ENCODE assay signal across 10 mouse cellular contexts in the genomic region with DNA sequence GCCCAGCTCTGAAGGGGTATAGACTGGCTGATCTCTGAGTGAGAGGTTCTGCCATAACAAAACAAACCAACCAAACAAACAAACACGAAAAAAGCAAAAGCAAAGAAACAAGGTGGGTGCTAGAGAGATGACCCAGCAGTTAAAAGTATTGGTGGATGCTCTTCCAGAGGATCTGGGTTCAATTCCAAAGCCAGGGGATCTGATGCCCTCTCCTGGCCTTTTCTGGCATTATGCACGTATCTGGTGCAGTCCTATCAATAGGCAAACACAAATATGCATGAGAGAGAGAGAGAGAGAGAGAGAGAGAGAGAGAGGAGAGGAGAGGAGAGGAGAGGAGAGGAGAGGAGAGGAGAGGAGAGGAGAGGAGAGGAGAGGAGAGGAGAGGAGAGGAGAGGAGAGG. TPM values are rescaled to one million over a fixed set of nuclear protein-coding genes. Genes with fewer than 3 reads are reported as not detected.
DNase-seq lines count a peak whose midpoint lies in the region; ATAC-seq and TF ChIP-seq lines count a peak whose summit lies in the region.
"Not testable (repeated sequence)": the region's sequence is repeated elsewhere in the genome, so short reads cannot be mapped to it uniquely, and the experiment has no call there.
"Had no signal": no experiment of that assay in that cellular context is flagged by ENCODE, and none has a peak within 500 bp of the region (broad histone marks: within the 10 kb centered on the region; RNA-seq: fewer than 3 reads in every experiment).

No protein-coding gene starts in this region.

- H3K36me3 ChIP-seq in MEL (ENCODE audit: control insufficient read depth in 1 of 2, insufficient read depth in 2 of 2, low read length in 2 of 2); lung, embryonic 14.5 days (ENCODE audit: insufficient read depth): not testable (repeated sequence)

- not testable (repeated sequence) for H3K4me2 ChIP-seq in lung, embryonic 14.5 days

- not testable (repeated sequence) for H3K27ac ChIP-seq in MEL (ENCODE audit: control insufficient read depth, low read depth, low read length); lung, embryonic 14.5 days (ENCODE audit: low read depth)

- H3K79me2 ChIP-seq in MEL (ENCODE audit: control insufficient read depth, insufficient read depth, low read length, poor library complexity), result not testable (repeated sequence)

- ATAC-seq in lung, embryonic 14.5 days (ENCODE audit: insufficient read depth), result not testable (repeated sequence)

- 31% methylated on average over 2 of the region's 2 CpGs for WGBS in lung, embryonic 14.5 days

- H3K9ac ChIP-seq in MEL (ENCODE audit: control insufficient read depth, low read depth, low read length, poor library complexity, severe bottlenecking); lung, embryonic 14.5 days: not testable (repeated sequence)

- H3K9me3 ChIP-seq in MEL (replicated peaks; ENCODE audit: insufficient read depth, low read length); lung, embryonic 14.5 days (ENCODE audit: low read depth, low read length): not testable (repeated sequence)

- TF ChIP-seq CTCF in MEL (IDR thresholded peaks at IDR 0.05 in 2 of 3, conservative IDR thresholded peaks at IDR 0.05 in 1 of 3; ENCODE audit: control insufficient read depth in 1 of 3, insufficient read depth in 1 of 3, low read depth in 2 of 3, low read length in 3 of 3, poor library complexity in 1 of 3, severe bottlenecking in 1 of 3), result peak; percentile 7 to 63 (median 39); a peak in 4 of 6 replicates
- TF ChIP-seq CTCF in lung, embryonic 14.5 days (IDR thresholded peaks at IDR 0.05; ENCODE audit: low read depth), result peak; percentile 27; the same call in 1 of the 2 replicates

- H3K27me3 ChIP-seq in MEL (ENCODE audit: control insufficient read depth in 1 of 2, insufficient read depth in 2 of 2, low read length in 2 of 2); lung, embryonic 14.5 days (ENCODE audit: insufficient read depth, low read length): not testable (repeated sequence)

- peak; percentile 54 to 62 for DNase-seq in B cell, adult 2 months
- peak; percentile 39 for DNase-seq in MEL (ENCODE audit: low read depth, low spot score)
- peak; percentile 35 for DNase-seq in adrenal gland, postnatal 14 days
- DNase-seq in embryo, embryonic 11 days, result peak; percentile 32
- peak; percentile 13 for DNase-seq in kidney, adult 9 months
- DNase-seq in lung, embryonic 14.5 days, result peak; percentile 32
- DNase-seq in retina, embryonic 14.5 days (ENCODE audit: low spot score), result peak; percentile 6
- peak; percentile 74 for DNase-seq in thymus, postnatal 25 days

- H3K4me3 ChIP-seq in MEL (ENCODE audit: control insufficient read depth in 1 of 2, insufficient read depth in 1 of 2, low read depth in 2 of 2, low read length in 2 of 2); lung, embryonic 14.5 days (ENCODE audit: low read depth, low read length): not testable (repeated sequence)

- TF ChIP-seq POLR2A in MEL (IDR thresholded peaks at IDR 0.05; ENCODE audit: control insufficient read depth in 1 of 2, insufficient read depth in 1 of 2, low read depth in 1 of 2, low read length in 2 of 2, poor library complexity in 1 of 2), result not testable (repeated sequence)

- not testable (repeated sequence) for TF ChIP-seq EP300 in MEL (IDR thresholded peaks at IDR 0.05; ENCODE audit: low read depth in 1 of 2, low read length in 2 of 2)

- TF ChIP-seq RAD21 in MEL (IDR thresholded peaks at IDR 0.05; ENCODE audit: low read depth, low read length), result peak; percentile 69

- not testable (repeated sequence) for H3K4me1 ChIP-seq in MEL (ENCODE audit: control insufficient read depth in 1 of 2, insufficient read depth in 2 of 2, low read length in 2 of 2); lung, embryonic 14.5 days (ENCODE audit: insufficient read depth)

TF ChIP-seq in MEL, 35 proteins besides CTCF, POLR2A, EP300 and RAD21:
- peak; percentile 44; the same call in 1 of the 2 replicates for TF ChIP-seq ZC3H11A (IDR thresholded peaks at IDR 0.05; ENCODE audit: low read depth, low read length)
- peak; percentile 80 for TF ChIP-seq SMC3 (IDR thresholded peaks at IDR 0.05; ENCODE audit: low read depth, low read length)

RNA-seq across cellular contexts. Expression of a gene that starts 33.0 kb away (rescaled TPM):
- not detected in 2 replicates for total RNA-seq in MEL (2012; rRNA removed)
- under 1 TPM in 1 of 2 experiments, not detected in 1; 0.04 TPM for polyA plus RNA-seq in MEL (2012; ENCODE audit: insufficient read depth in 1 of 2, insufficient read length in 2 of 2, low read depth in 1 of 2, low replicate concordance in 2 of 2, missing spikeins in 1 of 2)
- total RNA-seq in adrenal gland, postnatal 14 days (2021), result 0.83 TPM in 1 of 2 replicates, not detected in the other
- polyA plus RNA-seq in lung, embryonic 14.5 days (2014; fragmentation: Nextera tagmentation; extraction: Ambion mirVana), result 0.25 and 0.28 TPM in 2 replicates
- total RNA-seq: layer of hippocampus, adult 8-10 months; left cerebral cortex, adult 8-10 months had no signal

RNA-seq across cellular contexts. Expression of a gene that starts 55.8 kb away (rescaled TPM):
- 13.0 and 18.1 TPM in 2 replicates for total RNA-seq in MEL (2012; rRNA removed)
- polyA plus RNA-seq in MEL (2012; ENCODE audit: insufficient read depth in 1 of 2, insufficient read length in 2 of 2, low read depth in 1 of 2, low replicate concordance in 2 of 2, missing spikeins in 1 of 2), result 100 to 1,000 TPM in 1 of 2 experiments, 10 to 100 TPM in 1; 17.1 to 408 TPM
- total RNA-seq in adrenal gland, postnatal 14 days (2021), result 43.7 and 46.3 TPM in 2 replicates
- polyA plus RNA-seq in lung, embryonic 14.5 days (2014; fragmentation: Nextera tagmentation; extraction: Ambion mirVana), result 44.9 and 45.4 TPM in 2 replicates

Comparison
In these comparisons a context has a peak if more than half of its experiments do, and no peak if none do; other contexts are left out.
1. DNase-seq: peak in every context shown above with its lines; median percentile 74 in thymus, postnatal 25 days; 58 in B cell, adult 2 months; 39 in MEL; 35 in adrenal gland, postnatal 14 days; 32 in embryo, embryonic 11 days; 32 in lung, embryonic 14.5 days; 13 in kidney, adult 9 months; 6 in retina, embryonic 14.5 days.